Mouse (Mus musculus): ENCODE results near the gene Cactin. TPM values are rescaled to one million over a fixed set of nuclear protein-coding genes. Genes with fewer than 3 reads are reported as not detected.
A peak's percentile ranks its signal among the peaks of the same experiment; 100 is the strongest.

Cactin gene
- polyA plus RNA-seq, 1 experiment from 2014 or later = 26.7 TPM

- Histone ChIP-seq H3K4me3 (replicated peaks; ENCODE audit: low read length) (no peak overlapping the region), H3K27ac (ENCODE audit: low read length) (no peak overlapping the region), H3K9me3 (replicated peaks; ENCODE audit: control insufficient read depth, low read length) (no peaks in the 10 kb centered on the region), H3K9ac (ENCODE audit: low read length) (no peak overlapping the region), H3K4me2 (ENCODE audit: low read depth, low read length) (no peak overlapping the region), H3K27me3 (ENCODE audit: control insufficient read depth, insufficient read depth, low read length) (peaks cover 20% of the 10 kb centered on the region), H3K36me3 (ENCODE audit: control insufficient read depth, insufficient read depth, low read length) (no peaks in the 10 kb centered on the region), H3K4me1 (ENCODE audit: control insufficient read depth, insufficient read depth, low read length) (peaks cover 19% of the 10 kb centered on the region; the same call in 1 of the 2 replicates)
- no peak for ATAC-seq (ENCODE audit: insufficient read depth, low FRiP score)
- WGBS = 46% methylated on average over 17 of the region's 17 CpGs
Measured at GRCm38 (mm10) chr10:81340551-81341332, 19.8 kb downstream of the Cactin start.

- Histone ChIP-seq H3K36me3 (ENCODE audit: control insufficient read depth, insufficient read depth, low read length) (no peaks in the 10 kb centered on the region), H3K27me3 (ENCODE audit: control insufficient read depth, insufficient read depth, low read length) (peaks cover 20% of the 10 kb centered on the region), H3K4me3 (replicated peaks; ENCODE audit: low read length) (no peak overlapping the region), H3K4me2 (ENCODE audit: low read depth, low read length) (no peak overlapping the region), H3K9ac (ENCODE audit: low read length) (no peak overlapping the region), H3K9me3 (replicated peaks; ENCODE audit: control insufficient read depth, low read length) (no peaks in the 10 kb centered on the region), H3K27ac (ENCODE audit: low read length) (no peak overlapping the region), H3K4me1 (ENCODE audit: control insufficient read depth, insufficient read depth, low read length) (peaks cover 16% of the 10 kb centered on the region)
- 36% methylated on average over 16 of the region's 16 CpGs for WGBS
- ATAC-seq (ENCODE audit: insufficient read depth, low FRiP score) = no peak
Measured at GRCm38 (mm10) chr10:81341333-81341949, 20.5 kb downstream of the Cactin start.

GRCm38 (mm10) chr10:81342686-81343505, 22.0 kb downstream of the Cactin start, which contains the start of gene Gipc3:
Gene Gipc3, minus strand, starts transcription at chr10:81343266.
- WGBS = 3% methylated on average over 65 of the region's 67 CpGs
- H3K4me1 ChIP-seq (ENCODE audit: control insufficient read depth, insufficient read depth, low read length) = peaks cover 24% of the 10 kb centered on the region
- no peak within 1 kb of the TSS for H3K27ac ChIP-seq (ENCODE audit: low read length)
- no peak for ATAC-seq (ENCODE audit: insufficient read depth, low FRiP score)
- peaks cover 20% of the 10 kb centered on the region for H3K27me3 ChIP-seq (ENCODE audit: control insufficient read depth, insufficient read depth, low read length)
- peaks cover 7% of the 10 kb centered on the region; the same call in 1 of the 2 replicates for H3K36me3 ChIP-seq (ENCODE audit: control insufficient read depth, insufficient read depth, low read length)
- peak within 1 kb of the TSS; percentile 78 for H3K9ac ChIP-seq (ENCODE audit: low read length)
- H3K4me2 ChIP-seq (ENCODE audit: low read depth, low read length) = peak within 1 kb of the TSS; percentile 83
- no peaks in the 10 kb centered on the region for H3K9me3 ChIP-seq (replicated peaks; ENCODE audit: control insufficient read depth, low read length)
- peak within 1 kb of the TSS; percentile 51 for H3K4me3 ChIP-seq (replicated peaks; ENCODE audit: low read length)

DNA sequence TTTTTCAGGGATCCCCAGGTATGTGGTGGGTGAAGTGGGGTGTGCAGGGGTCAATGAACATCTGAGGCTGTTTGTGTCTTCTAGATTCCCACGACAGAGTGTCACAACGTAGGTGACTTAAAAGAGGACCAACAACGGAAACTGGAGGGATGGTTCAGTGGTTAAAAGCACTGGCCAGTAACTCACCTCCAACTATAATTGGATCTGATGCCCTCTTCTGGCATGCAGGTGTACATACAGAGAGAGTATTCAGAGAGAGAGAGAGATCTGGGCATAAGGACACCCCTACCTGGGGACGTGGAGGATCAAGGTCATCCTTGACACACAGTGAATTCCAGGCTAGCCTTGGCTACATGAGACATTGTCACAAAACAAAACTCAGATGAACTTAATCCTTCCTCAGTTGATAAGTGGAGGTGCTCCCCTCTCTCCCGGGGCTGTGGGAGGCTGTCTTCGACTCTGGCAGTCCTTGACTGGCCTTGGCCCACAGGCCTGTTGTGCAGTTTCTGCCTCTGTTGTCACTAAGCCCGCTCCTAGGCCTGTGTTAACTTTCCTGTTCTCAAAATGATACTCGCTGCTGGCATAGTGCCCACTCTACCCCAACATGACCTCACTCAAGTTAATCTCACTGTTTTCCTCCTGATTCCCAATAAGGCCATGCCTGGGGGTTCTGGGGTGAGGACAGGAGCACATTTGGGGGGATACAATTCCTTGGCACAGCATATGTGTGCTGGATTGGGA, 23.7 kb downstream of the Cactin start:
- 44% methylated on average over 8 of the region's 8 CpGs for WGBS
- H3K4me1 ChIP-seq (ENCODE audit: control insufficient read depth, insufficient read depth, low read length) = peaks cover 35% of the 10 kb centered on the region

DNA sequence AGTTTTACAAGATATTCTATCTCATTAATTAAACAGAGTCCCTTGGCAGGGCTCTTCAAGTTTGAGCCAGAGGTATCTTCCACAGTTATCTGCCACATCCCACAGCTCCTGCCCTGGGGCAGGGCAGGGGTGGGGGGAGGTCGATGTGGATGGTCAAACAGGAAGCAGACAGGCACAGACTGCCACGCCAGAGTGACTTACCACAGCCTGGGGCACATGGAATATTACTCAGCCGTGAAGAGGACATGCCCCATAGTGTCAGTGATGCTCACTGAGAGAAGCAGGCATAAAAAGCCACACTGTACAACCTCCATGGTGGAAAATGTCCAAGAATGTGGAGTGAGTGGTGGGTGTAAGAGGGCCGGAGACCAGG, 24.2 kb downstream of the Cactin start:
- Histone ChIP-seq H3K9ac (ENCODE audit: low read length) (no peak overlapping the region), H3K27ac (ENCODE audit: low read length) (no peak overlapping the region), H3K36me3 (ENCODE audit: control insufficient read depth, insufficient read depth, low read length) (peaks cover 12% of the 10 kb centered on the region; the same call in 1 of the 2 replicates), H3K4me2 (ENCODE audit: low read depth, low read length) (no peak overlapping the region), H3K4me1 (ENCODE audit: control insufficient read depth, insufficient read depth, low read length) (peaks cover 37% of the 10 kb centered on the region), H3K4me3 (replicated peaks; ENCODE audit: low read length) (no peak overlapping the region), H3K27me3 (ENCODE audit: control insufficient read depth, insufficient read depth, low read length) (peaks cover 20% of the 10 kb centered on the region), H3K9me3 (replicated peaks; ENCODE audit: control insufficient read depth, low read length) (no peaks in the 10 kb centered on the region)
- no peak for ATAC-seq (ENCODE audit: insufficient read depth, low FRiP score)
- WGBS = 88% methylated on average over 4 of the region's 4 CpGs

More for the DNA sequence above, 23.7 kb downstream of the Cactin start:
- H3K27ac ChIP-seq (ENCODE audit: low read length) = no peak overlapping the region
- H3K9me3 ChIP-seq (replicated peaks; ENCODE audit: control insufficient read depth, low read length) = no peaks in the 10 kb centered on the region
- H3K4me3 ChIP-seq (replicated peaks; ENCODE audit: low read length) = no peak overlapping the region
- H3K4me2 ChIP-seq (ENCODE audit: low read depth, low read length) = no peak overlapping the region
- H3K9ac ChIP-seq (ENCODE audit: low read length) = no peak overlapping the region
- peaks cover 20% of the 10 kb centered on the region for H3K27me3 ChIP-seq (ENCODE audit: control insufficient read depth, insufficient read depth, low read length)
- H3K36me3 ChIP-seq (ENCODE audit: control insufficient read depth, insufficient read depth, low read length) = peaks cover 12% of the 10 kb centered on the region; the same call in 1 of the 2 replicates
- ATAC-seq (ENCODE audit: insufficient read depth, low FRiP score) = no peak

DNA sequence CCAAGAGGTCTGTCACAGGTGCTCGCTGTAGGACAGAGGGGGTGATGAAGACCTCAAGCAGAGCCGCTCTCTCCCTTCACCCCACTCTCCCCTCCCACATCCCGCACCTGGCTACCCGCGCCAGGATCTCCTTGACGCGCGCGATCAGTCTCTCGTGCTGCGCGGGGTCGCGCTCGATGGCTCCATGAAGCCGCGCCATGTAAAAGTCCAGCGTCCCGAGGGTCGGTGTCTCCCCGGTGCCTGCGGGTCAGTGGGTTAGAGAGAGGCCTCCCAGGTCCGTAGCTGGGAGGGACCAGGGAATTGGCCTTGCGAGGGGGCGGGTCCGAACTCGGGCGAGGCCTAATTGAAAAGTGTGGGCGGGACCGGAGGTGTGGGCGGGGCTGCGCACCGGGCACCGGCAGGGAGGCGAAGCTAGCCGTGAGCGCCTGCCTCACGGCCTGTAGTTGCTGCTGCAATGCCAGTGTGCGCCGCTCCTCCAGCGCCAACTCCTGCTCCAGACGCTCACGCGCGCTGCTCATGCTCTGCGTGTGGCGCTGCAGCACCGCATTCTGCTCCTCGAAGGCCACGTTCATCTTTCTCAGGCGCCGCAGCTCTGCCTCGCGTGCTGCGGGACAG, 25.7 kb downstream of the Cactin start:
- WGBS = 14% methylated on average over 54 of the region's 55 CpGs
- H3K4me1 ChIP-seq (ENCODE audit: control insufficient read depth, insufficient read depth, low read length) = peaks cover 36% of the 10 kb centered on the region
- no peaks in the 10 kb centered on the region for H3K9me3 ChIP-seq (replicated peaks; ENCODE audit: control insufficient read depth, low read length)
- peaks cover 12% of the 10 kb centered on the region; the same call in 1 of the 2 replicates for H3K36me3 ChIP-seq (ENCODE audit: control insufficient read depth, insufficient read depth, low read length)
- ATAC-seq (ENCODE audit: insufficient read depth, low FRiP score) = peak; percentile 20
- H3K27ac ChIP-seq (ENCODE audit: low read length) = no peak overlapping the region; the same call in 1 of the 2 replicates
- peaks cover 20% of the 10 kb centered on the region for H3K27me3 ChIP-seq (ENCODE audit: control insufficient read depth, insufficient read depth, low read length)
- H3K9ac ChIP-seq (ENCODE audit: low read length) = peak overlapping the region; percentile 32
- peak overlapping the region; percentile 38 for H3K4me3 ChIP-seq (replicated peaks; ENCODE audit: low read length)
- H3K4me2 ChIP-seq (ENCODE audit: low read depth, low read length) = peak overlapping the region; percentile 62

DNA sequence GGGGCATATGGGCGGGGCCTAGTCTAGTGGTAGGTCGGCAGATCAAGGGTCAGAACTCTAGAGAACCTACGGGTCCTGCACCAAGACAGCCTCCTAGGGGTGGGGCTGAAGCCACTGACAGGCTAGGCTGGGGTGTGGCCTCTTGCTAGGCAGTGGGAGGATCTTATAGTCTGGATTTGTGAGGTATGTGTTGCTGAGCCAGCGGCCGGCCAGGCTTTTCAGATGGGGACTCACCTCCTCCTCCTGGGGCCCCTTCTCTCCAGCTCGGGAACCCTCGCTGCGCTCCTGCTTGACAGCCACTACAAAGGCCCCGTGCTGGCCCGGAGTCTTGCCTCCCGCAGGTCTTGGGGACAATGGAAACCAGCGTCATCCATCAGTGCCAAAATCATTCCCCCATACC, 28.2 kb downstream of the Cactin start:
- peak overlapping the region; percentile 94 for H3K4me2 ChIP-seq (ENCODE audit: low read depth, low read length)
- peak overlapping the region; percentile 88 for H3K27ac ChIP-seq (ENCODE audit: low read length)
- WGBS = 4% methylated on average over 12 of the region's 12 CpGs
- peak overlapping the region; percentile 79 for H3K4me3 ChIP-seq (replicated peaks; ENCODE audit: low read length)
- no peaks in the 10 kb centered on the region for H3K27me3 ChIP-seq (ENCODE audit: control insufficient read depth, insufficient read depth, low read length)
- no peaks in the 10 kb centered on the region for H3K9me3 ChIP-seq (replicated peaks; ENCODE audit: control insufficient read depth, low read length)
- H3K36me3 ChIP-seq (ENCODE audit: control insufficient read depth, insufficient read depth, low read length) = peaks cover 12% of the 10 kb centered on the region; the same call in 1 of the 2 replicates
- peak; percentile 19; the same call in 1 of the 2 replicates for ATAC-seq (ENCODE audit: insufficient read depth, low FRiP score)
- H3K4me1 ChIP-seq (ENCODE audit: control insufficient read depth, insufficient read depth, low read length) = peaks cover 31% of the 10 kb centered on the region
- peak overlapping the region; percentile 95 for H3K9ac ChIP-seq (ENCODE audit: low read length)

GRCm38 (mm10) chr10:81349961-81350350, 29.1 kb downstream of the Cactin start:
- peaks cover 12% of the 10 kb centered on the region; the same call in 1 of the 2 replicates for H3K36me3 ChIP-seq (ENCODE audit: control insufficient read depth, insufficient read depth, low read length)
- ATAC-seq (ENCODE audit: insufficient read depth, low FRiP score) = peak; percentile 3
- H3K9ac ChIP-seq (ENCODE audit: low read length) = peak overlapping the region; percentile 95
- H3K4me3 ChIP-seq (replicated peaks; ENCODE audit: low read length) = peak overlapping the region; percentile 79
- H3K4me2 ChIP-seq (ENCODE audit: low read depth, low read length) = peak overlapping the region; percentile 94
- peaks cover 31% of the 10 kb centered on the region for H3K4me1 ChIP-seq (ENCODE audit: control insufficient read depth, insufficient read depth, low read length)
- no peaks in the 10 kb centered on the region for H3K9me3 ChIP-seq (replicated peaks; ENCODE audit: control insufficient read depth, low read length)
- H3K27me3 ChIP-seq (ENCODE audit: control insufficient read depth, insufficient read depth, low read length) = no peaks in the 10 kb centered on the region
- WGBS = under 1% methylated on average over 29 of the region's 29 CpGs
- H3K27ac ChIP-seq (ENCODE audit: low read length) = peak overlapping the region; percentile 88

All from stomach, embryonic 16.5 days (tissue).